Mouse (Mus musculus): ENCODE data around the gene Spred3. TPM values are rescaled to one million over a fixed set of nuclear protein-coding genes. Genes with fewer than 3 reads are reported as not detected.
A peak's percentile ranks its signal among the peaks of the same experiment; 100 is the strongest.
"Not testable (repeated sequence)": the region's sequence is repeated elsewhere in the genome, so short reads cannot be mapped to it uniquely, and the experiment has no call there.

Spred3 gene
- total RNA-seq (2014; rRNA removed) (19.0 and 29.0 TPM in 2 replicates), polyA plus RNA-seq (2015; fragmentation: Nextera tagmentation; extraction: Ambion mirVana) (4.7 and 6.8 TPM in 2 replicates)

DNA sequence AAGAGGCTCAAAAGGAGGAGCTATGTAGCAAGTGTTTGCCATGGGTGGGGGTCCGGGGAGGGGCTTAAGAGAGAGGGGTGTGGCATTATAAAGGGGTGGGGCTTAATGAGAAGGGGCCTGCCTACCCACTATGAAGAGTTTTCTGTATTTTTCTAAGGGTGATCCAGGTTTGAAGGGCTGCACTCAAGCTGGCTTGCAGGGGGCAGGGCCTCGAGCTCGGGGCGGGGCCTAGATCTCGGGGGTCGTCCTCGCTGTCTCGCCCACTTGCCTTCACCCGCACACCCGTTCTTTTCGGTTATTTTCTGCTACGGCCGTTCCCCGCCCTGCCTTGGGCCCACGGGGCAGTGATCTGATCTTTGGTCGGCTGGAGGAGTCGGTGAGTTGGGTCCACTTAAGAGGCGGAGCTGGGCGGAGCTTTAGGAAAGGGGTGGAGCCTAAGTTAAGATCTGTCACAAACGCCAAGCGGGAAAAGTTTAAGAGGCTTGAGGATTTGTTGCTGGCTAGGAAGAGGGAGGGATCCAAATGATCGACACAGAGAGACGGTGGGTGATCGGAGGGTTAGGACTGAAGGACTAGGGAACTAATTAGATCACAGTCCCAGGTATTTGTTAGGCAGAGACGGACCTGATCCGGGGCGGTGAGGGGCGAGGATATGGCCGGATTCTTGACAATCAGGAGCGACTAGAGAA is at the start of gene Spred3, which contains the start of gene Ggn:
Gene Spred3, minus strand, starts transcription at position 346 of the 689 bp plus-strand sequence.
Gene Ggn, plus strand, starts transcription at position 145 of the 689 bp plus-strand sequence.
- peak; percentile 50 for DNase-seq
- no peaks in the 10 kb centered on the region for H3K9me3 ChIP-seq (ENCODE audit: low read length)
- peak within 1 kb of the TSS; percentile 72 for H3K9ac ChIP-seq
- peaks cover 13% of the 10 kb centered on the region; the same call in 1 of the 2 replicates for H3K4me1 ChIP-seq (ENCODE audit: insufficient read depth)
- peaks cover 39% of the 10 kb centered on the region for H3K27me3 ChIP-seq (ENCODE audit: insufficient read depth, low read length)
- H3K4me3 ChIP-seq (ENCODE audit: low read depth, low read length), result peak within 1 kb of the TSS; percentile 75
- H3K27ac ChIP-seq (ENCODE audit: low read depth, low read length), result peak within 1 kb of the TSS; percentile 81
- ATAC-seq, result peak; percentile 9
- H3K36me3 ChIP-seq (ENCODE audit: insufficient read depth), result peaks cover 28% of the 10 kb centered on the region
- H3K4me2 ChIP-seq (ENCODE audit: low read depth), result peak within 1 kb of the TSS; percentile 59
- 1% methylated on average over 30 of the region's 30 CpGs for WGBS
- no peak for TF ChIP-seq CTCF (IDR thresholded peaks at IDR 0.05; ENCODE audit: low read depth)

DNA sequence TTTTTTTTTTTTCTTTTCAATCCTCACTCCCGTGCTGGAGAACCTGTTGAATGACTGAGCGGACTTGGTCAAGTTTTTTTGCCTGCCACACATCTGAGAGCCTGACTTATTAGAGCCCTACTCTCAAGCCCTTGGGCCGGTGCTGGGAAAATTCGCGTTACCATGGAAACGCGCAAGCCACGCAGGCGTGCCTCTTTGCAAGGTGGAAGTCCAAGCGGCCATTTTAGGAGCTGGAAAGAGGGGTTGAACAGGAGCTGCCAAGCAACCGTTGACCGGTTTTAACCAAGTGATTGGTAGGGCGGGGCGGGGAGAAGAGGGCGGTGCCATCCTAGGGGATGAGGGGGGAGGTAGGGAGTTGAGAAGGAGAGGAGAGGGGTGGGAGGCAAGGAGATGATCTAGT is 44.6 kb upstream of the Spred3 start:
- Histone ChIP-seq H3K27ac (ENCODE audit: low read depth, low read length) (no peak overlapping the region), H3K36me3 (ENCODE audit: insufficient read depth) (no peaks in the 10 kb centered on the region), H3K4me3 (ENCODE audit: low read depth, low read length) (no peak overlapping the region), H3K9me3 (ENCODE audit: low read length) (0 out of 2 replicates have a peak, but pooled peaks cover 3% of the 10 kb centered on the region), H3K27me3 (ENCODE audit: insufficient read depth, low read length) (no peaks in the 10 kb centered on the region), H3K4me1 (ENCODE audit: insufficient read depth) (peaks cover 15% of the 10 kb centered on the region), H3K4me2 (ENCODE audit: low read depth) (no peak overlapping the region), H3K9ac (no peak overlapping the region)
- DNase-seq, result peak; percentile 31
- ATAC-seq, result no peak
- 47% methylated on average over 15 of the region's 15 CpGs for WGBS
- TF ChIP-seq CTCF (IDR thresholded peaks at IDR 0.05; ENCODE audit: low read depth), result no peak

DNA sequence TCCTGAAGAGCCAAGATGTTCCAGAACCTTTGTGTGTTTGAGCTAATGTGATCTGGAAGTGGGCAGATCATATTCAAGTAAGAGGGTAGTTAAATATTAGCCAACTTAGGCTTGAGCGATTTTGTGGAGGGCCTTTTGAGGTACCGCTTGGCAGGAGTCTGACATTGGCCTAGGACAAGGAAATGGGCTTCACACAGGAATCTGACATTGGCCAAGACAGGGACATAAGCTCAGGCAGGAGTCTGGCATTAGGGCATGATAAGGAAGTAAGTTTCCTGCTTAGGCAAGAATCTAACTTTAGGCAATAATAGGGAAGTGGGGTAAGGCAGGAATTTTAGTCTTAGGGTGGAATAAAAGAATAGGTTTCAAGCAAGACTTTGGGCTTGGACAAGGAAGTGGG is 44.0 kb upstream of the Spred3 start:
- no peak overlapping the region for H3K4me3 ChIP-seq (ENCODE audit: low read depth, low read length)
- 77% methylated on average over 2 of the region's 2 CpGs for WGBS
- ATAC-seq, result no peak
- 0 out of 2 replicates have a peak overlapping the region, but pooled peaks have one; percentile 50 for H3K4me2 ChIP-seq (ENCODE audit: low read depth)
- peaks cover 15% of the 10 kb centered on the region for H3K4me1 ChIP-seq (ENCODE audit: insufficient read depth)
- no peak for DNase-seq
- H3K27ac ChIP-seq (ENCODE audit: low read depth, low read length), result 0 out of 2 replicates have a peak overlapping the region, but pooled peaks have one; percentile 4
- no peaks in the 10 kb centered on the region for H3K27me3 ChIP-seq (ENCODE audit: insufficient read depth, low read length)
- TF ChIP-seq CTCF (IDR thresholded peaks at IDR 0.05; ENCODE audit: low read depth), result no peak
- no peaks in the 10 kb centered on the region for H3K36me3 ChIP-seq (ENCODE audit: insufficient read depth)
- no peaks in the 10 kb centered on the region for H3K9me3 ChIP-seq (ENCODE audit: low read length)
- H3K9ac ChIP-seq, result no peak overlapping the region

DNA sequence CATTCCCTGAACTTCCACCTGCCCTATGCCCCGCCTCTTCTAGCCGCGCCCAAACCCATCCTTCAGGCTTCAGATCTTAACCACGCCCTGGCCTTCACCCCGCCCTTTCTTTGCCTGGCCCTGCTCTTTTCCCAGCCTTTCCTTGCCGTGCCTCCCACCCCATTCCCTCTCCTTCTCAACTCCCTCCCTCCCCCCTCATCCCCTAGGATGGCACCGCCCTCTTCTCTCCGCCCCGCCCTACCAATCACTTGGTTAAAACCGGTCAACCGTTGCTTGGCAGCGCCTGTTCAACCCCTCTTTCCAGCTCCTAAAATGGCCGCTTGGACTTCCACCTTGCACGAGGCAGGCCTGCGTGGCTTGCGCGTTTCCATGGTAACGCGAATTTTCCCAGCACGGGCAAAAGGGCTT is 43.5 kb upstream of the Spred3 start, which contains the start of gene Catsperg1:
Gene Catsperg1, minus strand, starts transcription at position 361 of the 408 bp plus-strand sequence.
- Histone ChIP-seq H3K27ac (ENCODE audit: low read depth, low read length) (peak within 1 kb of the TSS; percentile 35; the same call in 1 of the 2 replicates), H3K4me2 (ENCODE audit: low read depth) (peak within 1 kb of the TSS; percentile 50), H3K9ac (peak within 1 kb of the TSS; percentile 46; the same call in 1 of the 2 replicates), H3K4me1 (ENCODE audit: insufficient read depth) (peaks cover 15% of the 10 kb centered on the region), H3K36me3 (ENCODE audit: insufficient read depth) (no peaks in the 10 kb centered on the region), H3K27me3 (ENCODE audit: insufficient read depth, low read length) (no peaks in the 10 kb centered on the region), H3K9me3 (ENCODE audit: low read length) (no peaks in the 10 kb centered on the region), H3K4me3 (ENCODE audit: low read depth, low read length) (peak within 1 kb of the TSS; percentile 12; the same call in 1 of the 2 replicates)
- DNase-seq (peak; percentile 72), ATAC-seq (peak; percentile 86)
- TF ChIP-seq CTCF (IDR thresholded peaks at IDR 0.05; ENCODE audit: low read depth), result no peak
- 5% methylated on average over 20 of the region's 20 CpGs for WGBS

DNA sequence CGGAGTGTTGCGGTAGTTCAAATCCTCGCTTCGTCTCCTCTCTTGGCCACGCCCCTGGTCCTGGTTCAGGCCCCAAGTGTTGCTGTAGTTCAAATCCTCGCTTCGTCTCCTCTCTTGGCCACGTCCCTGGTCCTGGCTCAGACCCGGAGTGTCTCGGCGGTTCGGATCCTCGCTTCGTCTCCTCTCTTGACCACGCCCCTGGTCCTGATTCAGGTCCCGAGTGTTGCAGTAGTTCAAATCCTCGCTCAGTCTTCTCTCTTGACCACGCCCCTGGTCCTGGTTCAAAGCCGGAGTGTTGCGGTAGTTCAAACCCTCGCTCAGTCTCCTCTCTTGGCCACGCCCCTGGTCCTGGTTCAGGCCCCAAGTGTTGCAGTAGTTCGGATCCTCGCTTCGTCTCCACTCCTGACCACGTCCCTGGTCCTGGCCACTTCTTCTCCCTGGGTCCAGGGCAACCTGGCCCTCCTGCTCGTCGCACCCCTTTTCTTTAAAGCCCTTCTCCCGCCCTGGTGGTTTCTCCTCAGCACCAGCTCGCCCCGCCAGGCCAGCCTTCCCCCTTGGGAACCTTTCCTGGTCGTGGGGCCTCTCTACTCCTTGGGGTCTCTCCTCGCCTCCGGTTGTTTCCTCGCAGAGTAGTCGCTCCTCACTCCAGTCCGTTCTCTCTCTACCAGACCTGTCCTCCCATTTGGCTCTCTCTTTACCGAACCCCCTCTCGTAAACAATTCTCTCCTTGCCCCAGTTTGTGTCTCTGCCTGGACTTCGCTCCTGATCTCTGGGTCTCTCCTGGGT is 42.8 kb upstream of the Spred3 start:
- Histone ChIP-seq H3K9ac (peak overlapping the region; percentile 46; the same call in 1 of the 2 replicates), H3K4me2 (ENCODE audit: low read depth) (peak overlapping the region; percentile 50), H3K4me3 (ENCODE audit: low read depth, low read length) (peak overlapping the region; percentile 12; the same call in 1 of the 2 replicates), H3K4me1 (ENCODE audit: insufficient read depth) (peaks cover 15% of the 10 kb centered on the region)
- not testable (repeated sequence) for H3K9me3 ChIP-seq (ENCODE audit: low read length); ATAC-seq; H3K36me3 ChIP-seq (ENCODE audit: insufficient read depth); DNase-seq; H3K27me3 ChIP-seq (ENCODE audit: insufficient read depth, low read length); H3K27ac ChIP-seq (ENCODE audit: low read depth, low read length)
- 20% methylated on average over 40 of the region's 40 CpGs for WGBS

DNA sequence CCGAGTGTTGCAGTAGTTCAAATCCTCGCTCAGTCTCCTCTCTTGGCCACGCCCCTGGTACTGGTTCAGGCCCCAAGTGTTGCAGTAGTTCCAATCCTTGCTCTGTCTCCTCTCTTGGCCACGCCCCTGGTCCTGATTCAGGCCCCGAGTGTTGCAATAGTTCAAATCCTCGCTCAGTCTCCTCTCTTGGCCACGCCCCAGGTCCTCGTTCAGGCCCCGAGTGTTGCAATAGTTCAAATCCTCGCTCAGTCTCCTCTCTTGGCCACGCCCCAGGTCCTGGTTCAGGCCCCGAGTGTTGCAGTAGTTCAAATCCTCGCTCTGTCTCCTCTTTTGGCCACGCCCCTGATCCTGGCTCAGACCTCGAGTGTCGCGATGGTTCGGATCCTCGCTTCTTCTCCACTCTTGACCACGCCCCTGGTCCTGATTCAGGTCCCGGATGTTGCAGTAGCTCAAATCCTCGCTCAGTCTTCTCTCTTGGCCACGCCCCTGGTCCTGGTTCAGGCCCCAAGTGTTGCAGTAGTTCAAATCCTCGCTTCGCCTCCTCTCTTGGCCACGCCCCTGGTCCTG is 42.1 kb upstream of the Spred3 start:
- H3K4me3 ChIP-seq (ENCODE audit: low read depth, low read length), result peak overlapping the region; percentile 27; the same call in 1 of the 2 replicates
- 15% methylated on average over 26 of the region's 26 CpGs for WGBS
- no peak overlapping the region for H3K9ac ChIP-seq
- ATAC-seq (no peak), DNase-seq (no peak)
- H3K27ac ChIP-seq (ENCODE audit: low read depth, low read length), result no peak overlapping the region
- H3K9me3 ChIP-seq (ENCODE audit: low read length), result no peaks in the 10 kb centered on the region
- H3K4me2 ChIP-seq (ENCODE audit: low read depth), result peak overlapping the region; percentile 50
- H3K27me3 ChIP-seq (ENCODE audit: insufficient read depth, low read length), result no peaks in the 10 kb centered on the region
- peaks cover 15% of the 10 kb centered on the region for H3K4me1 ChIP-seq (ENCODE audit: insufficient read depth)
- no peaks in the 10 kb centered on the region for H3K36me3 ChIP-seq (ENCODE audit: insufficient read depth)
- TF ChIP-seq CTCF (IDR thresholded peaks at IDR 0.05; ENCODE audit: low read depth), result no peak
